Mouse (Mus musculus) heart, postnatal 10 days (tissue): ENCODE results near the gene Nsd1. TPM values are rescaled to one million over a fixed set of nuclear protein-coding genes. Genes with fewer than 3 reads are reported as not detected.
A peak's percentile ranks its signal among the peaks of the same experiment; 100 is the strongest.
"Not testable (repeated sequence)": the region's sequence is repeated elsewhere in the genome, so short reads cannot be mapped to it uniquely, and the experiment has no call there.

Experiments used
- DNase-seq, 2 experiments: peaks; one replicate each; pipeline ENCODE4 v3.0.0; 2021
- intact Hi-C: fragments of 180-260 bp; cut with DNase I; formaldehyde crosslinking; loops from one replicate; pipeline ENCODE4 v1.15.1; 2025
- total RNA-seq, 2 experiments: library from RNA; stranded (reverse); gene quantifications; 2 replicates each; pipeline ENCODE4 v1.2.3; 2021

Nsd1 gene
- total RNA-seq, result 10 to 100 TPM; 88.2 to 97.9 TPM

GRCm38 (mm10) chr13:55209649-55210192 lies at the start of gene Nsd1:
Gene Nsd1, plus strand, starts transcription at chr13:55209782.
- intact Hi-C loops, result loop anchor here (1.0 to 10.0 kb wide), 2 partner anchors 20 to 235 kb away; partner anchors contain the start of gene Grk6
- DNase-seq, result no peak

- intact Hi-C loops, result no loop called here
- DNase-seq, result no peak
Observed at GRCm38 (mm10) chr13:55162365-55162764, 47.2 kb upstream of the Nsd1 start.

- intact Hi-C loops, result no loop called here
- no peak for DNase-seq
Observed at GRCm38 (mm10) chr13:55163553-55163952, 46.0 kb upstream of the Nsd1 start.

GRCm38 (mm10) chr13:55165831-55166339 lies 43.7 kb upstream of the Nsd1 start:
- DNase-seq, result no peak
- intact Hi-C loops, result no loop called here

- intact Hi-C loops, result no loop called here
- DNase-seq, result no peak
Observed at GRCm38 (mm10) chr13:55166806-55167725, 42.5 kb upstream of the Nsd1 start.

- DNase-seq, result no peak
- intact Hi-C loops, result no loop called here
Observed at GRCm38 (mm10) chr13:55167798-55168197, 41.8 kb upstream of the Nsd1 start.

GRCm38 (mm10) chr13:55168255-55168654 lies 41.3 kb upstream of the Nsd1 start:
- intact Hi-C loops, result no loop called here
- DNase-seq, result no peak

- intact Hi-C loops, result no loop called here
- DNase-seq, result peak; percentile 71 to 74
Observed at GRCm38 (mm10) chr13:55168958-55169369, 40.6 kb upstream of the Nsd1 start.

- intact Hi-C loops, result no loop called here
Observed at GRCm38 (mm10) chr13:55171517-55172335, 37.9 kb upstream of the Nsd1 start.

GRCm38 (mm10) chr13:55172336-55172770 lies 37.2 kb upstream of the Nsd1 start:
- intact Hi-C loops, result no loop called here
- no peak for DNase-seq

More at GRCm38 (mm10) chr13:55171517-55172335, 37.9 kb upstream of the Nsd1 start:
- DNase-seq, result peak; percentile 75 to 77

- no peak for DNase-seq
- intact Hi-C loops, result no loop called here
Observed at GRCm38 (mm10) chr13:55174347-55174746, 35.2 kb upstream of the Nsd1 start.

- intact Hi-C loops, result no loop called here
- DNase-seq, result no peak
Observed at GRCm38 (mm10) chr13:55176265-55176664, 33.3 kb upstream of the Nsd1 start.

- peak; percentile 57 to 61 for DNase-seq
Observed at GRCm38 (mm10) chr13:55177903-55178496, 31.6 kb upstream of the Nsd1 start.

GRCm38 (mm10) chr13:55178556-55178955 lies 31.0 kb upstream of the Nsd1 start:
- peak; percentile 83 to 84 for DNase-seq
- intact Hi-C loops, result loop anchor here (1.0 to 2.0 kb wide), 3 partner anchors 44 to 379 kb away; partner anchors contain the start of gene Uimc1

More at GRCm38 (mm10) chr13:55177903-55178496, 31.6 kb upstream of the Nsd1 start:
- intact Hi-C loops, result loop anchor here (1.0 to 2.0 kb wide), 3 partner anchors 43 to 379 kb away; partner anchors contain the start of gene Uimc1

- no peak for DNase-seq
- intact Hi-C loops, result loop anchor here (2.0 kb wide), 2 partner anchors 45 to 79 kb away; partner anchors contain the start of gene Uimc1
Observed at GRCm38 (mm10) chr13:55179591-55179990, 30.0 kb upstream of the Nsd1 start.

GRCm38 (mm10) chr13:55181786-55182172 lies 27.8 kb upstream of the Nsd1 start:
- intact Hi-C loops, result no loop called here
- DNase-seq, result no peak

GRCm38 (mm10) chr13:55182173-55182894 lies 27.2 kb upstream of the Nsd1 start:
- intact Hi-C loops, result no loop called here
- peak; percentile 85 to 86 for DNase-seq

- intact Hi-C loops, result no loop called here
- no peak for DNase-seq
Observed at GRCm38 (mm10) chr13:55183382-55183781, 26.2 kb upstream of the Nsd1 start.

GRCm38 (mm10) chr13:55187062-55187461 lies 22.5 kb upstream of the Nsd1 start:
- intact Hi-C loops, DNase-seq: not testable (repeated sequence)
